Mouse (Mus musculus) liver, postnatal 0 days (tissue): Measurements from ENCODE around the gene Ubr7.

ENCODE experiments used
- CTCF ChIP-seq: sonication (generic); IDR thresholded peaks from 2 replicates; pipeline ENCODE4 v1.5.1; 2016; ENCODE audit warnings: antibody characterized with exemption, low read depth
- EP300 ChIP-seq: IDR thresholded peaks from 2 replicates; pipeline ENCODE4 v1.6.1; 2016; ENCODE audit warnings: antibody characterized with exemption, low read depth, mild to moderate bottlenecking

DNA sequence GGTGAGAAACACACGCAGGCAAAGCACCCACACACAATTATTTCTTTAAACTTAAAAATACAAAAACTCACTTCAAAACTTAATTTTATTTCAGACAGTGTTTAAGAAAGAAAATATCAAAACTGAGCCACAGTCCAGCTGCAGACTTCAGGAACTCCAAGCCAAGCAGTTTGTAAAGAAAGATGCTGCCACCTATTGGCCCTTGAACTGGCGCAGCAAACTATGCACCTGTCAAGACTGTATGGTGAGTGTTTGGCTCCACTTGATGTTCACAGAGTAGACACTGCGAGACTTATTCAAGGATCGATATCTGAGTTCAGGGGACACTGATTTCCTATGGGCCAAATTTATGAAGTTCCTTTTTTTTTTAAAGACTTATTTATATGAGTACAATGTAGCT lies 11.2 kb downstream of the Ubr7 start:
- TF ChIP-seq CTCF (peak; percentile 42), EP300 (no peak)
